Mouse (Mus musculus) kidney, embryonic 16.5 days (tissue): ENCODE results near the gene Ensa. TPM values are rescaled to one million over a fixed set of nuclear protein-coding genes. Genes with fewer than 3 reads are reported as not detected.
A peak's percentile ranks its signal among the peaks of the same experiment; 100 is the strongest.

Source experiments
- ATAC-seq: fragments of 200-750 bp; cut with Nextera tagmentation; 2 replicates; pipeline ENCODE4 v1.8.0; 2017; ENCODE audit warnings: moderate TSS enrichment; ENCODE audit not compliant: low FRiP score, low TSS enrichment
- H3K27ac ChIP-seq: fragments of 300-500 bp; sonication (generic); 2 replicates; pipeline ENCODE4 v1.5.1; 2014; ENCODE audit warnings: low read length
- H3K27me3 ChIP-seq: fragments of 300-500 bp; sonication (generic); 2 replicates; pipeline ENCODE4 v1.6.1; 2014; ENCODE audit warnings: low read length, control low read depth, mixed read lengths; ENCODE audit not compliant: insufficient read depth
- H3K36me3 ChIP-seq: fragments of 300-500 bp; sonication (generic); 2 replicates; pipeline ENCODE4 v1.6.1; 2014; ENCODE audit warnings: low read length, control low read depth, mixed read lengths; ENCODE audit not compliant: insufficient read depth
- H3K4me1 ChIP-seq: fragments of 300-500 bp; sonication (generic); 2 replicates; pipeline ENCODE4 v1.6.1; 2014; ENCODE audit warnings: low read length, control low read depth, mixed read lengths; ENCODE audit not compliant: insufficient read depth
- H3K4me2 ChIP-seq: fragments of 300-500 bp; sonication (generic); replicated peaks from 2 replicates; pipeline ENCODE4 v1.6.1; 2014; ENCODE audit warnings: low read depth, low read length
- H3K4me3 ChIP-seq: fragments of 300-500 bp; sonication (generic); 2 replicates; pipeline ENCODE4 v1.5.1; 2014; ENCODE audit warnings: mild to moderate bottlenecking, low read length
- H3K9ac ChIP-seq: fragments of 300-500 bp; sonication (generic); replicated peaks from 2 replicates; pipeline ENCODE4 v1.6.1; 2014; ENCODE audit warnings: low read length
- H3K9me3 ChIP-seq: fragments of 300-500 bp; sonication (generic); 2 replicates; pipeline ENCODE4 v1.6.1; 2016; ENCODE audit warnings: low read length, control low read depth
- WGBS: fragments of 180-500 bp; shearing (Covaris S2); extraction: QIAGEN DNeasy Blood & Tissue Kit; methylation state at CpG from one replicate; pipeline ENCODE4 v1.1.7; 2014; 5-methylcytosine and 5-hydroxymethylcytosine counted together
- polyA plus RNA-seq: library from polyadenylated mRNA; unstranded; fragments of >200 nt; fragmentation: Nextera tagmentation; extraction: Ambion mirVana; gene quantifications from 2 replicates; pipeline ENCODE4 v1.2.1, GENCODE M21; 2015

Ensa gene
- polyA plus RNA-seq = 76.4 and 78.6 TPM in 2 replicates

GRCm38 (mm10) chr3:95624628-95625503, at the start of gene Ensa:
Gene Ensa (plus strand): TSS chr3:95624993.
- under 1% methylated on average over 44 of the region's 44 CpGs for WGBS
- Histone ChIP-seq H3K4me3 (peak within 1 kb of the TSS; percentile 77), H3K4me2 (peak within 1 kb of the TSS; percentile 81), H3K9me3 (no peaks in the 10 kb centered on the region), H3K36me3 (peaks cover 27% of the 10 kb centered on the region), H3K27me3 (no peaks in the 10 kb centered on the region), H3K9ac (peak within 1 kb of the TSS; percentile 80), H3K27ac (peak within 1 kb of the TSS; percentile 91), H3K4me1 (peaks cover 12% of the 10 kb centered on the region)
- ATAC-seq = peak; percentile 99

- 48% methylated on average over 8 of the region's 8 CpGs for WGBS
- Histone ChIP-seq H3K9ac (peak overlapping the region; percentile 59), H3K4me3 (peak overlapping the region; percentile 76), H3K4me1 (peaks cover 7% of the 10 kb centered on the region), H3K9me3 (no peaks in the 10 kb centered on the region), H3K27ac (peak overlapping the region; percentile 80; the same call in 1 of the 2 replicates), H3K36me3 (peaks cover 7% of the 10 kb centered on the region; the same call in 1 of the 2 replicates), H3K27me3 (no peaks in the 10 kb centered on the region), H3K4me2 (peak overlapping the region; percentile 65)
- no peak; the same call in 1 of the 2 replicates for ATAC-seq
These were observed 36.8 kb upstream of the Ensa start for GRCm38 (mm10) chr3:95587754-95588603.

GRCm38 (mm10) chr3:95588604-95589086, 36.1 kb upstream of the Ensa start, which contains the start of gene Golph3l:
Gene Golph3l (plus strand): TSS chr3:95588934.
- Histone ChIP-seq H3K9ac (peak within 1 kb of the TSS; percentile 74), H3K4me2 (peak within 1 kb of the TSS; percentile 65), H3K9me3 (no peaks in the 10 kb centered on the region), H3K27me3 (no peaks in the 10 kb centered on the region), H3K4me3 (peak within 1 kb of the TSS; percentile 76), H3K27ac (peak within 1 kb of the TSS; percentile 89), H3K4me1 (peaks cover 7% of the 10 kb centered on the region), H3K36me3 (peaks cover 10% of the 10 kb centered on the region; the same call in 1 of the 2 replicates)
- ATAC-seq = peak; percentile 100
- WGBS = under 1% methylated on average over 12 of the region's 12 CpGs

GRCm38 (mm10) chr3:95598734-95599133, 26.1 kb upstream of the Ensa start:
- no peak for ATAC-seq
- Histone ChIP-seq H3K4me1 (no peaks in the 10 kb centered on the region), H3K27me3 (no peaks in the 10 kb centered on the region), H3K4me3 (no peak overlapping the region), H3K27ac (no peak overlapping the region), H3K36me3 (0 out of 2 replicates have a peak, but pooled peaks cover 16% of the 10 kb centered on the region), H3K9ac (no peak overlapping the region), H3K9me3 (no peaks in the 10 kb centered on the region), H3K4me2 (no peak overlapping the region)

- ATAC-seq = no peak
- H3K9me3 ChIP-seq = no peaks in the 10 kb centered on the region
- peaks cover 11% of the 10 kb centered on the region; the same call in 1 of the 2 replicates for H3K36me3 ChIP-seq
- H3K9ac ChIP-seq = no peak overlapping the region
- no peak overlapping the region for H3K4me2 ChIP-seq
- H3K4me3 ChIP-seq = no peak overlapping the region
- WGBS = 71% methylated on average over 3 of the region's 3 CpGs
- H3K27me3 ChIP-seq = no peaks in the 10 kb centered on the region
- no peak overlapping the region for H3K27ac ChIP-seq
- no peaks in the 10 kb centered on the region for H3K4me1 ChIP-seq
These were observed 23.5 kb upstream of the Ensa start for GRCm38 (mm10) chr3:95601287-95601686.

GRCm38 (mm10) chr3:95606096-95606495, 18.7 kb upstream of the Ensa start:
- Histone ChIP-seq H3K4me3 (no peak overlapping the region), H3K27ac (no peak overlapping the region), H3K36me3 (peaks cover 28% of the 10 kb centered on the region), H3K9me3 (no peaks in the 10 kb centered on the region), H3K9ac (no peak overlapping the region), H3K4me2 (no peak overlapping the region), H3K27me3 (no peaks in the 10 kb centered on the region), H3K4me1 (no peaks in the 10 kb centered on the region)
- no peak for ATAC-seq
- WGBS = 77% methylated on average over 3 of the region's 3 CpGs

GRCm38 (mm10) chr3:95609195-95609594, 15.6 kb upstream of the Ensa start:
- 76% methylated on average over 3 of the region's 3 CpGs for WGBS
- Histone ChIP-seq H3K36me3 (peaks cover 26% of the 10 kb centered on the region), H3K27me3 (no peaks in the 10 kb centered on the region), H3K9ac (no peak overlapping the region), H3K4me1 (no peaks in the 10 kb centered on the region), H3K4me2 (no peak overlapping the region), H3K4me3 (no peak overlapping the region), H3K9me3 (no peaks in the 10 kb centered on the region), H3K27ac (no peak overlapping the region)
- no peak for ATAC-seq

- Histone ChIP-seq H3K9me3 (no peaks in the 10 kb centered on the region), H3K27ac (no peak overlapping the region), H3K36me3 (peaks cover 38% of the 10 kb centered on the region), H3K4me1 (no peaks in the 10 kb centered on the region), H3K4me3 (no peak overlapping the region), H3K9ac (no peak overlapping the region), H3K27me3 (no peaks in the 10 kb centered on the region), H3K4me2 (no peak overlapping the region)
- WGBS = 96% methylated on average over 1 of the region's 1 CpGs
- no peak for ATAC-seq
These were observed 10.8 kb upstream of the Ensa start for GRCm38 (mm10) chr3:95613996-95614395.

GRCm38 (mm10) chr3:95618511-95618910, 6.3 kb upstream of the Ensa start:
- Histone ChIP-seq H3K4me3 (no peak overlapping the region), H3K9me3 (no peaks in the 10 kb centered on the region), H3K36me3 (peaks cover 23% of the 10 kb centered on the region; the same call in 1 of the 2 replicates), H3K27me3 (no peaks in the 10 kb centered on the region), H3K4me1 (no peaks in the 10 kb centered on the region), H3K27ac (no peak overlapping the region), H3K4me2 (no peak overlapping the region), H3K9ac (no peak overlapping the region)
- 67% methylated on average over 1 of the region's 1 CpGs for WGBS
- ATAC-seq = no peak
